Comparison of ENCODE assay signal across 12 mouse cellular contexts in genomic region chr11:120339978-120340513, GRCm38 (mm10). TPM values are rescaled to one million over a fixed set of nuclear protein-coding genes. Genes with fewer than 3 reads are reported as not detected.
A peak's percentile ranks its signal among the peaks of the same experiment; 100 is the strongest.
DNase-seq lines count a peak whose midpoint lies in the region; ATAC-seq and TF ChIP-seq lines count a peak whose summit lies in the region.
"Had no signal": no experiment of that assay in that cellular context is flagged by ENCODE, and none has a peak within 500 bp of the region (broad histone marks: within the 10 kb centered on the region; RNA-seq: fewer than 3 reads in every experiment).

No protein-coding gene starts in this region.

- H3K4me2 ChIP-seq in liver, embryonic 14.5 days (ENCODE audit: low read depth), result peak overlapping the region; percentile 18; the same call in 1 of the 2 replicates
- H3K4me2 ChIP-seq: embryonic facial prominence, embryonic 13.5 days; hindbrain, embryonic 14.5 days had no signal

- 27% methylated on average over 10 of the region's 10 CpGs for WGBS in liver, embryonic 14.5 days (ENCODE audit: insufficient replicate concordance)

- ATAC-seq in liver, embryonic 14.5 days (ENCODE audit: insufficient read depth), result peak; percentile 48; the same call in 1 of the 2 replicates

- peaks cover 0 to 8% of the 10 kb centered on the region in 2 experiments; a peak in 1 of 4 replicates for H3K4me1 ChIP-seq in ES-E14 (ENCODE audit: control insufficient read depth in 2 of 2, insufficient read depth in 2 of 2, low read length in 2 of 2, poor library complexity in 1 of 2)
- H3K4me1 ChIP-seq in liver, embryonic 14.5 days (replicated peaks; ENCODE audit: control insufficient read depth in 2 of 2, insufficient read depth in 2 of 2, low read length in 1 of 2), result peaks cover 0 to 7% of the 10 kb centered on the region in 2 experiments; a peak in 3 of 4 replicates

- TF ChIP-seq CTCF in liver, embryonic 14.5 days (IDR thresholded peaks at IDR 0.05; ENCODE audit: low read depth), result no peak

- H3K9ac ChIP-seq in ES-E14 (ENCODE audit: insufficient read depth, low read depth, low read length, poor library complexity, severe bottlenecking), result no peak overlapping the region
- H3K9ac ChIP-seq in liver, embryonic 14.5 days (replicated peaks), result no peak overlapping the region
- H3K9ac ChIP-seq: embryonic facial prominence, embryonic 13.5 days; hindbrain, embryonic 14.5 days had no signal

- no peak for TF ChIP-seq EP300 in liver, embryonic 14.5 days (IDR thresholded peaks at IDR 0.05; ENCODE audit: low read depth)

- 0 out of 2 replicates have a peak overlapping the region, but pooled peaks have one; percentile 32 for H3K27ac ChIP-seq in ES-E14 (ENCODE audit: insufficient read depth, low read depth, low read length, poor library complexity, severe bottlenecking)
- no peak overlapping the region for H3K27ac ChIP-seq in liver, embryonic 14.5 days
- H3K27ac ChIP-seq: embryonic facial prominence, embryonic 13.5 days; hindbrain, embryonic 14.5 days had no signal

- in situ Hi-C loops in ES-E14 (cut with MboI; ENCODE audit: low sequenced_read_pairs in 2 of 2, unreplicated experiment in 2 of 2), result no loop called here

- no peaks in the 10 kb centered on the region for H3K27me3 ChIP-seq in liver, embryonic 14.5 days (ENCODE audit: control insufficient read depth, insufficient read depth, low read length)
- H3K27me3 ChIP-seq: embryonic facial prominence, embryonic 13.5 days; megakaryocyte, embryonic 14.5 days had no signal

- peaks cover 1% of the 10 kb centered on the region; the same call in 1 of the 2 replicates for H3K36me3 ChIP-seq in ES-E14 (ENCODE audit: control insufficient read depth, insufficient read depth, low read length, poor library complexity, severe bottlenecking)
- 0 out of 2 replicates have a peak, but pooled peaks cover 1% of the 10 kb centered on the region for H3K36me3 ChIP-seq in liver, embryonic 14.5 days (replicated peaks; ENCODE audit: control insufficient read depth, insufficient read depth, low read depth)

- H3K9me3 ChIP-seq in ES-E14 (ENCODE audit: control insufficient read depth, insufficient read depth, low read depth, low read length), result no peaks in the 10 kb centered on the region; the same call in 1 of the 2 replicates
- no peaks in the 10 kb centered on the region for H3K9me3 ChIP-seq in liver, embryonic 14.5 days (ENCODE audit: control insufficient read depth, low read length)
- H3K9me3 ChIP-seq: embryonic facial prominence, embryonic 13.5 days had no signal

- no peak overlapping the region for H3K4me3 ChIP-seq in ES-E14 (ENCODE audit: insufficient read depth in 1 of 2, low read depth in 1 of 2, low read length in 2 of 2, poor library complexity in 1 of 2, severe bottlenecking in 1 of 2)
- no peak overlapping the region for H3K4me3 ChIP-seq in liver, embryonic 14.5 days (ENCODE audit: insufficient read depth in 1 of 2, low read depth in 2 of 2, low read length in 2 of 2)
- H3K4me3 ChIP-seq: embryonic facial prominence, embryonic 13.5 days; megakaryocyte, embryonic 14.5 days had no signal

- DNase-seq in 416B (ENCODE audit: low read depth) (peak; percentile 51), ES-E14 (ENCODE audit: low read depth, low spot score) (no peak)
- peak; percentile 95 for DNase-seq in kidney, adult 9 months
- no peak for DNase-seq in liver, embryonic 14.5 days (ENCODE audit: low read depth in 3 of 3, low spot score in 3 of 3)
- DNase-seq in spleen, postnatal 10 days (ENCODE audit: low spot score in 2 of 2), result no peak
- no peak for DNase-seq in ovary, postnatal 14 days (ENCODE audit: low spot score)
- DNase-seq in thymus, postnatal 25 days, result no peak
- DNase-seq: gastrocnemius, postnatal 14 days; thymus, postnatal 4 days had no signal

TF ChIP-seq in ES-E14, 5 proteins besides CTCF, POLR2A, EP300 and RAD21:
- TF ChIP-seq ZC3H11A (IDR thresholded peaks at IDR 0.05; ENCODE audit: borderline replicate concordance, low read depth, low read length) (no peak), MAFK (IDR thresholded peaks at IDR 0.05; ENCODE audit: insufficient read depth, low read depth, low read length) (no peak), ZNF384 (IDR thresholded peaks at IDR 0.05; ENCODE audit: low read depth, low read length) (no peak), HCFC1 (IDR thresholded peaks at IDR 0.05; ENCODE audit: borderline replicate concordance, insufficient read depth, low read length) (no peak), CHD2 (IDR thresholded peaks at IDR 0.05; ENCODE audit: low read depth, low read length) (no peak)

RNA-seq across cellular contexts. Expression of gene Actg1, which starts 8.3 kb away (rescaled TPM):
- total RNA-seq in ES-E14 (2012; rRNA removed), result 1,716 and 2,367 TPM in 2 replicates
- 256 and 265 TPM in 2 replicates for polyA plus RNA-seq in liver, embryonic 14.5 days (2012; rRNA removed)
- polyA plus RNA-seq in liver, embryonic 14.5 days (2014; fragmentation: Nextera tagmentation; extraction: Ambion mirVana), result 451 and 544 TPM in 2 replicates

RNA-seq across cellular contexts. Expression of gene Fscn2, which starts 21.3 kb away (rescaled TPM):
- total RNA-seq in ES-E14 (2012; rRNA removed), result 0.31 and 0.42 TPM in 2 replicates
- not detected in 2 replicates for polyA plus RNA-seq in liver, embryonic 14.5 days (2012; rRNA removed)
- polyA plus RNA-seq in liver, embryonic 14.5 days (2014; fragmentation: Nextera tagmentation; extraction: Ambion mirVana), result not detected in 2 replicates

RNA-seq across cellular contexts. Expression of gene Faap100, which starts 38.5 kb away (rescaled TPM):
- 27.2 and 30.0 TPM in 2 replicates for total RNA-seq in ES-E14 (2012; rRNA removed)
- polyA plus RNA-seq in liver, embryonic 14.5 days (2012; rRNA removed), result 5.3 and 6.3 TPM in 2 replicates
- 4.5 and 5.4 TPM in 2 replicates for polyA plus RNA-seq in liver, embryonic 14.5 days (2014; fragmentation: Nextera tagmentation; extraction: Ambion mirVana)

Comparison
In these comparisons a context has a peak if more than half of its experiments do, and no peak if none do; other contexts are left out.
1. DNase-seq: peak in 416B (single experiment) and kidney, adult 9 months (single experiment); none in ES-E14 (single experiment), liver, embryonic 14.5 days (0 of 3), spleen, postnatal 10 days (0 of 2), ovary, postnatal 14 days (single experiment) and thymus, postnatal 25 days (single experiment).